Mouse (Mus musculus): ENCODE data around the gene Hist1h2ah. TPM values are rescaled to one million over a fixed set of nuclear protein-coding genes. Genes with fewer than 3 reads are reported as not detected.
A peak's percentile ranks its signal among the peaks of the same experiment; 100 is the strongest.

The Hist1h2ah gene
- total and polyA plus RNA-seq, 2 experiments from 2014 or later, result 2.2 to 67.7 TPM

- Histone ChIP-seq H3K27me3 (ENCODE audit: insufficient read depth, low read length) (peaks cover 92% of the 10 kb centered on the region), H3K4me1 (ENCODE audit: insufficient read depth, low read length) (peaks cover 11% of the 10 kb centered on the region; the same call in 1 of the 2 replicates), H3K36me3 (ENCODE audit: insufficient read depth, low read length) (no peaks in the 10 kb centered on the region), H3K9me3 (ENCODE audit: low read length) (no peaks in the 10 kb centered on the region), H3K4me2 (ENCODE audit: low read depth, low read length) (no peak overlapping the region), H3K27ac (no peak overlapping the region), H3K4me3 (ENCODE audit: low read length) (no peak overlapping the region), H3K9ac (replicated peaks; ENCODE audit: low read length) (no peak overlapping the region)
- TF ChIP-seq CTCF (IDR thresholded peaks at IDR 0.05; ENCODE audit: low read depth), result no peak
- no peak for ATAC-seq
- WGBS, result 30% methylated on average over 5 of the region's 5 CpGs
- DNase-seq (ENCODE audit: low spot score), result no peak
Observed at GRCm38 (mm10) chr13:22001823-22002222, 33.5 kb downstream of the Hist1h2ah start.

- peaks cover 7% of the 10 kb centered on the region; the same call in 1 of the 2 replicates for H3K4me1 ChIP-seq (ENCODE audit: insufficient read depth, low read length)
- H3K27me3 ChIP-seq (ENCODE audit: insufficient read depth, low read length), result peaks cover 92% of the 10 kb centered on the region
- no peak overlapping the region for H3K4me3 ChIP-seq (ENCODE audit: low read length)
- H3K4me2 ChIP-seq (ENCODE audit: low read depth, low read length), result no peak overlapping the region
- DNase-seq (ENCODE audit: low spot score), result no peak
- H3K36me3 ChIP-seq (ENCODE audit: insufficient read depth, low read length), result no peaks in the 10 kb centered on the region
- no peak overlapping the region for H3K9ac ChIP-seq (replicated peaks; ENCODE audit: low read length)
- no peaks in the 10 kb centered on the region for H3K9me3 ChIP-seq (ENCODE audit: low read length)
- no peak for ATAC-seq
- no peak for TF ChIP-seq CTCF (IDR thresholded peaks at IDR 0.05; ENCODE audit: low read depth)
- WGBS, result 62% methylated on average over 2 of the region's 2 CpGs
- no peak overlapping the region for H3K27ac ChIP-seq
Observed at GRCm38 (mm10) chr13:22001346-22001745, 34.0 kb downstream of the Hist1h2ah start.

DNA sequence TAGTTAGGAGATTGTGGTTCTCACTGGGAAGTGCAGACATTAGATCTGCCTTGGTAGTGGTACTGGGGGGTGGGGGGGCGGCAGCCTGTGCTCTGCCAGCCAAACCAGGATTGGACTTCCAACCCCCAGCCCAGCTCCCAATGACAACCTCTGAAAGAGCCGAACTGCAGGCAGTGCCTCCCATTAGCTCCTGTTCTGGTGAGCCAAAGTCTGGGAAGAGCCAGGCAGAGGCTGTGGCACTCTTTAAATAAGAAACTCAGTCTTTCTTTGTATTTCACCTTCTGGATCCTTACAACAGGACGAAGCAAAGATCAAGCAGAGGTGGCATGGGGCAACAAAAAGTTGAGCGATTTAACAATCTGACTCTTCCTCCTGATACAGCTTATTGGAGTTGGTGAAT lies 36.2 kb downstream of the Hist1h2ah start:
- H3K36me3 ChIP-seq (ENCODE audit: insufficient read depth, low read length), result no peaks in the 10 kb centered on the region
- no peak overlapping the region for H3K4me2 ChIP-seq (ENCODE audit: low read depth, low read length)
- H3K27ac ChIP-seq, result no peak overlapping the region
- 38% methylated on average over 4 of the region's 4 CpGs for WGBS
- TF ChIP-seq CTCF (IDR thresholded peaks at IDR 0.05; ENCODE audit: low read depth), result no peak
- DNase-seq (ENCODE audit: low spot score) (no peak), ATAC-seq (no peak)
- H3K9ac ChIP-seq (replicated peaks; ENCODE audit: low read length), result no peak overlapping the region
- no peaks in the 10 kb centered on the region for H3K9me3 ChIP-seq (ENCODE audit: low read length)
- no peaks in the 10 kb centered on the region for H3K4me1 ChIP-seq (ENCODE audit: insufficient read depth, low read length)
- no peak overlapping the region for H3K4me3 ChIP-seq (ENCODE audit: low read length)
- H3K27me3 ChIP-seq (ENCODE audit: insufficient read depth, low read length), result peaks cover 96% of the 10 kb centered on the region

DNA sequence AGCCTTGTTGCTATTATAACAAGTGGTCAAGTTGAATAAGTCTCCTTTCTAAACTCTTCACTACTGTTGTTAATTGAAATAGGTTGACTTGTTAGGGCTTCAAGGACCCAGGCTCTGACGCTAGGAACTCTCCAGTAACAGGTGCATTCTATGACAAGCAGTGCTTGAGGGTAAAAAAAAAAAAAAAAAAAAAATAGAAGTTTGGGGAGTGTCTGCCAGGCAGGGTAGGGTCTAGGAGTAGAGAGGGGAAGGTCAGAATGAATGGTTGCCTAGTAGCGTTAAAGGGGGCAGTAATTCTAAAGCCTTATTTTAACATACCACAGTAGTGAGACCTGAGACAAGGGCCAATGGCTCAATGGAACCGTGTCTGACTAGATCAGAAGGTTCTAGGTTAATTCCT lies 37.0 kb downstream of the Hist1h2ah start:
- Histone ChIP-seq H3K4me3 (ENCODE audit: low read length) (no peak overlapping the region), H3K4me1 (ENCODE audit: insufficient read depth, low read length) (no peaks in the 10 kb centered on the region), H3K36me3 (ENCODE audit: insufficient read depth, low read length) (no peaks in the 10 kb centered on the region), H3K27ac (no peak overlapping the region), H3K4me2 (ENCODE audit: low read depth, low read length) (no peak overlapping the region), H3K9me3 (ENCODE audit: low read length) (no peaks in the 10 kb centered on the region), H3K27me3 (ENCODE audit: insufficient read depth, low read length) (peaks cover 93% of the 10 kb centered on the region), H3K9ac (replicated peaks; ENCODE audit: low read length) (no peak overlapping the region)
- no peak for TF ChIP-seq CTCF (IDR thresholded peaks at IDR 0.05; ENCODE audit: low read depth)
- DNase-seq (ENCODE audit: low spot score) (no peak), ATAC-seq (no peak)
- WGBS, result 32% methylated on average over 3 of the region's 3 CpGs

- no peak for TF ChIP-seq CTCF (IDR thresholded peaks at IDR 0.05; ENCODE audit: low read depth)
- H3K4me3 ChIP-seq (ENCODE audit: low read length), result no peak overlapping the region
- WGBS, result 7% methylated on average over 4 of the region's 4 CpGs
- H3K9ac ChIP-seq (replicated peaks; ENCODE audit: low read length), result no peak overlapping the region
- no peak overlapping the region for H3K27ac ChIP-seq
- H3K4me2 ChIP-seq (ENCODE audit: low read depth, low read length), result no peak overlapping the region
- no peaks in the 10 kb centered on the region for H3K4me1 ChIP-seq (ENCODE audit: insufficient read depth, low read length)
- no peak for DNase-seq (ENCODE audit: low spot score)
- ATAC-seq, result no peak
- peaks cover 90% of the 10 kb centered on the region for H3K27me3 ChIP-seq (ENCODE audit: insufficient read depth, low read length)
- H3K36me3 ChIP-seq (ENCODE audit: insufficient read depth, low read length), result no peaks in the 10 kb centered on the region
- no peaks in the 10 kb centered on the region for H3K9me3 ChIP-seq (ENCODE audit: low read length)
Observed at GRCm38 (mm10) chr13:21997821-21998220, 37.5 kb downstream of the Hist1h2ah start.

- no peak overlapping the region for H3K27ac ChIP-seq
- 3% methylated on average over 21 of the region's 21 CpGs for WGBS
- no peaks in the 10 kb centered on the region for H3K36me3 ChIP-seq (ENCODE audit: insufficient read depth, low read length)
- peak overlapping the region; percentile 9; the same call in 1 of the 2 replicates for H3K4me3 ChIP-seq (ENCODE audit: low read length)
- ATAC-seq (no peak), DNase-seq (ENCODE audit: low spot score) (no peak)
- no peaks in the 10 kb centered on the region for H3K9me3 ChIP-seq (ENCODE audit: low read length)
- H3K4me1 ChIP-seq (ENCODE audit: insufficient read depth, low read length), result no peaks in the 10 kb centered on the region
- no peak for TF ChIP-seq CTCF (IDR thresholded peaks at IDR 0.05; ENCODE audit: low read depth)
- H3K27me3 ChIP-seq (ENCODE audit: insufficient read depth, low read length), result peaks cover 87% of the 10 kb centered on the region
- H3K9ac ChIP-seq (replicated peaks; ENCODE audit: low read length), result no peak overlapping the region
- peak overlapping the region; percentile 30; the same call in 1 of the 2 replicates for H3K4me2 ChIP-seq (ENCODE audit: low read depth, low read length)
Observed at GRCm38 (mm10) chr13:21997201-21997820, 38.1 kb downstream of the Hist1h2ah start.

DNA sequence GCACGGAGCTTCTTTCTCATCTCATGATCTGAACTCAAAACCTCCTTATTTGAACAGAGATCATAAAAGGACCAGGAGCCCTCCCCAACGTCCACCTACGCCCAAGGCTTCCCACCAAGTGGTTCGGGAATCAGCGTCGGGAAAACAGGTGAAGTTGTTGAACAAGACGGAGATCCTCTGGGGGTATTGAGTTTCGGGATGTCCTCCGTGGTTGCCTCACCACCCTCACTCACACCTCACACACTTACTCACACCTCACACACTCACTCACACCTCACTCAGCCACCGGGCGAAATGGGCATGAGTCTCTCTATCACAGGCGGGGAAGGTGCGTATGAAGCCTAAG lies 38.6 kb downstream of the Hist1h2ah start:
- H3K4me1 ChIP-seq (ENCODE audit: insufficient read depth, low read length), result no peaks in the 10 kb centered on the region
- H3K4me3 ChIP-seq (ENCODE audit: low read length), result peak overlapping the region; percentile 9; the same call in 1 of the 2 replicates
- H3K36me3 ChIP-seq (ENCODE audit: insufficient read depth, low read length), result no peaks in the 10 kb centered on the region
- H3K4me2 ChIP-seq (ENCODE audit: low read depth, low read length), result peak overlapping the region; percentile 30; the same call in 1 of the 2 replicates
- no peak for DNase-seq (ENCODE audit: low spot score)
- TF ChIP-seq CTCF (IDR thresholded peaks at IDR 0.05; ENCODE audit: low read depth), result no peak
- H3K27ac ChIP-seq, result no peak overlapping the region
- no peak for ATAC-seq
- under 1% methylated on average over 13 of the region's 13 CpGs for WGBS
- H3K27me3 ChIP-seq (ENCODE audit: insufficient read depth, low read length), result peaks cover 82% of the 10 kb centered on the region
- no peak overlapping the region for H3K9ac ChIP-seq (replicated peaks; ENCODE audit: low read length)
- no peaks in the 10 kb centered on the region for H3K9me3 ChIP-seq (ENCODE audit: low read length)

Measured in hindbrain, postnatal 0 days (tissue).